Mouse (Mus musculus) adrenal gland, postnatal 25 days (tissue): ENCODE data around the gene Cacng7. TPM values are rescaled to one million over a fixed set of nuclear protein-coding genes. Genes with fewer than 3 reads are reported as not detected.
"Not testable (repeated sequence)": the region's sequence is repeated elsewhere in the genome, so short reads cannot be mapped to it uniquely, and the experiment has no call there.

Experiments used
- DNase-seq: peaks from one replicate; pipeline ENCODE4 v3.0.0; 2021; ENCODE audit warnings: mixed read lengths
- microRNA-seq, 2 experiments: library from miRNA; unstranded; fragments of <30 nt; microRNA quantifications; one replicate each; pipeline ENCODE4 v1.2.0; 2021
- total RNA-seq: library from RNA; stranded (reverse); gene quantifications from 2 replicates; pipeline ENCODE4 v1.2.3, GENCODE M21; 2021

The Cacng7 gene
- total RNA-seq, 1 experiment from 2014 or later: 10.1 TPM

GRCm38 (mm10) chr7:3389444-3390412 lies 57.0 kb downstream of the Cacng7 start:
- DNase-seq: peak; percentile 80

GRCm38 (mm10) chr7:3390413-3391080 lies 57.8 kb downstream of the Cacng7 start, which contains the start of gene Cacng8:
Gene Cacng8 (plus strand): TSS chr7:3390683.
- DNase-seq: no peak

GRCm38 (mm10) chr7:3391081-3391451 lies 58.3 kb downstream of the Cacng7 start:
- no peak for DNase-seq

GRCm38 (mm10) chr7:3391809-3392208 lies 59.1 kb downstream of the Cacng7 start:
- peak; percentile 34 for DNase-seq

GRCm38 (mm10) chr7:3397355-3397754 lies 64.6 kb downstream of the Cacng7 start:
- no peak for DNase-seq

GRCm38 (mm10) chr7:3397797-3398196 lies 65.0 kb downstream of the Cacng7 start:
- DNase-seq: no peak

GRCm38 (mm10) chr7:3398363-3398762 lies 65.6 kb downstream of the Cacng7 start:
- not testable (repeated sequence) for DNase-seq

GRCm38 (mm10) chr7:3399937-3400336 lies 67.2 kb downstream of the Cacng7 start:
- DNase-seq: no peak

- no peak for DNase-seq
Measured at GRCm38 (mm10) chr7:3409729-3410520, 77.2 kb downstream of the Cacng7 start.

GRCm38 (mm10) chr7:3411160-3411941 lies 78.6 kb downstream of the Cacng7 start:
- DNase-seq: peak; percentile 47

- DNase-seq: peak; percentile 59
Measured at GRCm38 (mm10) chr7:3412036-3412435, 79.3 kb downstream of the Cacng7 start.

- DNase-seq: peak; percentile 69
Measured at GRCm38 (mm10) chr7:3414888-3415287, 82.1 kb downstream of the Cacng7 start.

GRCm38 (mm10) chr7:3415378-3415777 lies 82.6 kb downstream of the Cacng7 start:
- peak; percentile 75 for DNase-seq

Small RNAs within 50 kb of the gene (microRNA-seq; reads per million reads assigned to microRNA genes)
- 19.9 to 20.6 reads per million in 2 experiments for gene Gm23450

Other genes with a start within 250 kb of the Cacng7 start
- gene AU018091, start 163.8 kb upstream of the Cacng7 start, total RNA-seq: not detected in 2 replicates
- not detected in 2 replicates for gene Nlrp12, start 83.2 kb upstream of the Cacng7 start, total RNA-seq
- gene Myadm, start 43.9 kb upstream of the Cacng7 start, total RNA-seq: 64.5 and 71.5 TPM in 2 replicates
- gene Prkcg, start 43.8 kb upstream of the Cacng7 start, total RNA-seq: 1.0 and 1.2 TPM in 2 replicates
- 2.5 and 5.1 TPM in 2 replicates for gene Cacng8, start 57.7 kb downstream of the Cacng7 start, total RNA-seq
- gene Cacng6, start 91.2 kb downstream of the Cacng7 start, total RNA-seq: not detected in 2 replicates
- 1.0 and 1.2 TPM in 2 replicates for gene Tarm1, start 169.7 kb downstream of the Cacng7 start, total RNA-seq